In genomic region chr14:102920415-102920814, GRCm38 (mm10) we compare ENCODE assay signal across 26 mouse cellular contexts.
"Had no signal": no experiment of that assay in that cellular context is flagged by ENCODE, and none has a peak within 500 bp of the region (broad histone marks: within the 10 kb centered on the region; RNA-seq: fewer than 3 reads in every experiment).

No protein-coding gene starts in this region.

- ATAC-seq: hindbrain, postnatal 0 days; intestine, embryonic 16.5 days; liver, embryonic 12.5 days had no signal

- H3K36me3 ChIP-seq: heart, embryonic 10.5 days; heart, embryonic 13.5 days; heart, embryonic 15.5 days; hindbrain, embryonic 13.5 days; hindbrain, embryonic 15.5 days; kidney, embryonic 15.5 days; limb, embryonic 13.5 days; limb, embryonic 15.5 days; liver, embryonic 12.5 days had no signal

- H3K4me2 ChIP-seq: heart, embryonic 13.5 days; heart, embryonic 15.5 days; hindbrain, embryonic 13.5 days; hindbrain, embryonic 15.5 days; kidney, embryonic 15.5 days; limb, embryonic 13.5 days; limb, embryonic 15.5 days; liver, embryonic 12.5 days had no signal

- H3K9ac ChIP-seq: heart, embryonic 13.5 days; heart, embryonic 15.5 days; hindbrain, embryonic 13.5 days; hindbrain, embryonic 15.5 days; kidney, embryonic 15.5 days; limb, embryonic 13.5 days; limb, embryonic 15.5 days; liver, embryonic 12.5 days; liver, embryonic 14.5 days had no signal

- H3K27ac ChIP-seq: heart, embryonic 10.5 days; heart, embryonic 13.5 days; heart, embryonic 15.5 days; hindbrain, embryonic 13.5 days; hindbrain, embryonic 15.5 days; hindbrain, postnatal 0 days; kidney, embryonic 15.5 days; kidney, postnatal 0 days; limb, embryonic 13.5 days; limb, embryonic 15.5 days; liver, embryonic 12.5 days; liver, embryonic 14.5 days had no signal

- H3K4me1 ChIP-seq: heart, embryonic 10.5 days; hindbrain, embryonic 15.5 days; limb, embryonic 13.5 days; liver, embryonic 12.5 days had no signal

- H3K27me3 ChIP-seq: heart, embryonic 13.5 days; heart, embryonic 15.5 days; hindbrain, embryonic 13.5 days; hindbrain, embryonic 15.5 days; kidney, embryonic 15.5 days; limb, embryonic 13.5 days; limb, embryonic 15.5 days; liver, embryonic 12.5 days had no signal

- H3K9me3 ChIP-seq: heart, embryonic 10.5 days; heart, embryonic 13.5 days; heart, embryonic 15.5 days; hindbrain, embryonic 13.5 days; hindbrain, embryonic 15.5 days; kidney, embryonic 15.5 days; limb, embryonic 13.5 days; limb, embryonic 15.5 days; liver, embryonic 12.5 days had no signal

- H3K4me3 ChIP-seq: heart, embryonic 10.5 days; heart, embryonic 13.5 days; heart, embryonic 15.5 days; hindbrain, embryonic 13.5 days; hindbrain, embryonic 15.5 days; kidney, embryonic 15.5 days; limb, embryonic 13.5 days; limb, embryonic 15.5 days; liver, embryonic 12.5 days had no signal

- DNase-seq: gastrocnemius, postnatal 14 days; gastrocnemius, postnatal 36 days; heart, adult 18-20 months; heart, postnatal 14 days; heart, postnatal 36 days; kidney, adult 11 months; kidney, adult 2 months; kidney, adult 9 months; kidney, postnatal 14 days; kidney, postnatal 36 days; layer of hippocampus, adult 9-11 months; layer of hippocampus, postnatal 36 days; left cerebral cortex, postnatal 4 days had no signal
